Mouse (Mus musculus) neural tube, embryonic 14.5 days (tissue): Measurements from ENCODE around the gene Spag6. TPM values are rescaled to one million over a fixed set of nuclear protein-coding genes. Genes with fewer than 3 reads are reported as not detected.

Experiments used
- ATAC-seq: fragments of 200-750 bp; cut with Nextera tagmentation; 2 replicates; pipeline ENCODE4 v1.8.0; 2017; ENCODE audit warnings: low read depth, mild to moderate bottlenecking, moderate TSS enrichment, moderate library complexity
- H3K27ac ChIP-seq: fragments of 300-500 bp; sonication (generic); 2 replicates; pipeline ENCODE4 v1.5.1; 2014; ENCODE audit warnings: low read depth, mild to moderate bottlenecking, control low read depth, low read length, moderate library complexity, mixed read lengths
- H3K27me3 ChIP-seq: fragments of 300-500 bp; sonication (generic); 2 replicates; pipeline ENCODE4 v1.6.1; 2014; ENCODE audit warnings: low read length; ENCODE audit not compliant: control insufficient read depth, insufficient read depth
- H3K36me3 ChIP-seq: fragments of 300-500 bp; sonication (generic); 2 replicates; pipeline ENCODE4 v1.6.1; 2014; ENCODE audit warnings: low read length, mixed read lengths; ENCODE audit not compliant: control insufficient read depth, insufficient read depth
- H3K4me1 ChIP-seq: fragments of 300-500 bp; sonication (generic); 2 replicates; pipeline ENCODE4 v1.6.1; 2014; ENCODE audit warnings: low read length; ENCODE audit not compliant: control insufficient read depth, insufficient read depth
- H3K4me2 ChIP-seq: fragments of 300-500 bp; sonication (generic); 2 replicates; pipeline ENCODE4 v1.6.1; 2014; ENCODE audit warnings: mild to moderate bottlenecking, low read depth, low read length, control low read depth
- H3K4me3 ChIP-seq: fragments of 300-500 bp; sonication (generic); 2 replicates; pipeline ENCODE4 v1.5.1; 2014; ENCODE audit warnings: low read depth, low read length, control low read depth, mixed read lengths
- H3K9ac ChIP-seq: fragments of 300-500 bp; sonication (generic); replicated peaks from 2 replicates; pipeline ENCODE4 v1.6.1; 2014; ENCODE audit warnings: low read depth, mild to moderate bottlenecking, control low read depth, low read length, mixed read lengths
- H3K9me3 ChIP-seq: fragments of 300-500 bp; sonication (generic); 2 replicates; pipeline ENCODE4 v1.6.1; 2016; ENCODE audit warnings: low read length; ENCODE audit not compliant: control insufficient read depth
- whole genome bisulfite sequencing: fragments of 180-500 bp; shearing (Covaris S2); extraction: QIAGEN DNeasy Blood & Tissue Kit; methylation state at CpG from one replicate; pipeline ENCODE4 v1.1.7; 2014; 5-methylcytosine and 5-hydroxymethylcytosine counted together
- polyA plus RNA-seq: library from polyadenylated mRNA; unstranded; fragments of >200 nt; fragmentation: Nextera tagmentation; extraction: Ambion mirVana; gene quantifications from 2 replicates; pipeline ENCODE4 v1.2.1, GENCODE M21; 2014

Spag6 gene
- polyA plus RNA-seq, 1 experiment from 2014 or later = not detected

GRCm38 (mm10) chr2:18699401-18699990 lies 5.7 kb downstream of the Spag6 start:
- no peak for ATAC-seq
- 0 out of 2 replicates have a peak, but pooled peaks cover under 1% of the 10 kb centered on the region for H3K4me1 ChIP-seq
- H3K27ac ChIP-seq = no peak overlapping the region
- no peaks in the 10 kb centered on the region for H3K36me3 ChIP-seq
- WGBS = 0% methylated on average over 11 of the region's 11 CpGs
- no peak overlapping the region for H3K9ac ChIP-seq
- peaks cover 52% of the 10 kb centered on the region for H3K27me3 ChIP-seq
- no peak overlapping the region for H3K4me3 ChIP-seq
- H3K4me2 ChIP-seq = no peak overlapping the region
- H3K9me3 ChIP-seq = no peaks in the 10 kb centered on the region

GRCm38 (mm10) chr2:18710356-18710755 lies 16.5 kb downstream of the Spag6 start:
- Histone ChIP-seq H3K4me2 (no peak overlapping the region), H3K27me3 (no peaks in the 10 kb centered on the region), H3K27ac (no peak overlapping the region), H3K4me1 (no peaks in the 10 kb centered on the region), H3K9me3 (no peaks in the 10 kb centered on the region), H3K4me3 (no peak overlapping the region), H3K9ac (no peak overlapping the region), H3K36me3 (no peaks in the 10 kb centered on the region)
- 79% methylated on average over 3 of the region's 3 CpGs for WGBS
- no peak for ATAC-seq

- Histone ChIP-seq H3K27ac (no peak overlapping the region), H3K4me3 (no peak overlapping the region), H3K4me2 (no peak overlapping the region), H3K9ac (no peak overlapping the region), H3K36me3 (no peaks in the 10 kb centered on the region), H3K27me3 (no peaks in the 10 kb centered on the region), H3K4me1 (no peaks in the 10 kb centered on the region), H3K9me3 (no peaks in the 10 kb centered on the region)
- WGBS = 75% methylated on average over 2 of the region's 2 CpGs
- no peak for ATAC-seq
Measured at GRCm38 (mm10) chr2:18713071-18713470, 19.2 kb downstream of the Spag6 start.

- no peak overlapping the region for H3K9ac ChIP-seq
- no peak overlapping the region for H3K27ac ChIP-seq
- ATAC-seq = no peak
- H3K4me2 ChIP-seq = no peak overlapping the region
- no peaks in the 10 kb centered on the region for H3K4me1 ChIP-seq
- no peaks in the 10 kb centered on the region for H3K36me3 ChIP-seq
- no peak overlapping the region for H3K4me3 ChIP-seq
- WGBS = 75% methylated on average over 3 of the region's 3 CpGs
- H3K9me3 ChIP-seq = no peaks in the 10 kb centered on the region
- no peaks in the 10 kb centered on the region for H3K27me3 ChIP-seq
Measured at GRCm38 (mm10) chr2:18714337-18714736, 20.5 kb downstream of the Spag6 start.

GRCm38 (mm10) chr2:18718521-18718920 lies 24.7 kb downstream of the Spag6 start:
- H3K36me3 ChIP-seq = no peaks in the 10 kb centered on the region
- H3K27ac ChIP-seq = no peak overlapping the region
- H3K27me3 ChIP-seq = no peaks in the 10 kb centered on the region
- no peak overlapping the region for H3K4me3 ChIP-seq
- 88% methylated on average over 4 of the region's 4 CpGs for WGBS
- no peak overlapping the region for H3K4me2 ChIP-seq
- ATAC-seq = no peak
- no peaks in the 10 kb centered on the region for H3K4me1 ChIP-seq
- H3K9ac ChIP-seq = no peak overlapping the region
- H3K9me3 ChIP-seq = no peaks in the 10 kb centered on the region

GRCm38 (mm10) chr2:18722208-18722830 lies 28.5 kb downstream of the Spag6 start:
- no peaks in the 10 kb centered on the region for H3K4me1 ChIP-seq
- no peaks in the 10 kb centered on the region for H3K9me3 ChIP-seq
- no peak overlapping the region for H3K9ac ChIP-seq
- H3K4me2 ChIP-seq = no peak overlapping the region
- no peak overlapping the region for H3K27ac ChIP-seq
- ATAC-seq = no peak
- 57% methylated on average over 3 of the region's 3 CpGs for WGBS
- H3K4me3 ChIP-seq = no peak overlapping the region
- no peaks in the 10 kb centered on the region for H3K36me3 ChIP-seq
- no peaks in the 10 kb centered on the region for H3K27me3 ChIP-seq

GRCm38 (mm10) chr2:18724462-18724861 lies 30.6 kb downstream of the Spag6 start:
- H3K4me1 ChIP-seq = no peaks in the 10 kb centered on the region
- H3K9ac ChIP-seq = no peak overlapping the region
- no peaks in the 10 kb centered on the region for H3K27me3 ChIP-seq
- no peak overlapping the region for H3K27ac ChIP-seq
- H3K36me3 ChIP-seq = no peaks in the 10 kb centered on the region
- no peak for ATAC-seq
- H3K4me3 ChIP-seq = no peak overlapping the region
- WGBS = 82% methylated on average over 1 of the region's 1 CpGs
- H3K4me2 ChIP-seq = no peak overlapping the region
- H3K9me3 ChIP-seq = no peaks in the 10 kb centered on the region

- WGBS = 84% methylated on average over 4 of the region's 4 CpGs
- no peaks in the 10 kb centered on the region for H3K36me3 ChIP-seq
- no peak overlapping the region for H3K4me2 ChIP-seq
- H3K27ac ChIP-seq = no peak overlapping the region
- no peaks in the 10 kb centered on the region for H3K4me1 ChIP-seq
- H3K4me3 ChIP-seq = no peak overlapping the region
- H3K9me3 ChIP-seq = no peaks in the 10 kb centered on the region
- H3K9ac ChIP-seq = no peak overlapping the region
- ATAC-seq = no peak
- no peaks in the 10 kb centered on the region for H3K27me3 ChIP-seq
Measured at GRCm38 (mm10) chr2:18725880-18726279, 32.0 kb downstream of the Spag6 start.

- Histone ChIP-seq H3K27me3 (no peaks in the 10 kb centered on the region), H3K9me3 (no peaks in the 10 kb centered on the region), H3K36me3 (no peaks in the 10 kb centered on the region), H3K4me2 (no peak overlapping the region), H3K9ac (no peak overlapping the region), H3K4me1 (no peaks in the 10 kb centered on the region), H3K4me3 (no peak overlapping the region), H3K27ac (no peak overlapping the region)
- WGBS = 2% methylated on average over 9 of the region's 9 CpGs
- ATAC-seq = peak; percentile 41; the same call in 1 of the 2 replicates
Measured at GRCm38 (mm10) chr2:18731718-18732117, 37.9 kb downstream of the Spag6 start.
